Mouse (Mus musculus) heart, postnatal 10 days (tissue): ENCODE measurements around the gene Smarca2. TPM values are rescaled to one million over a fixed set of nuclear protein-coding genes. Genes with fewer than 3 reads are reported as not detected.

ENCODE experiments used
- DNase-seq, 2 experiments: peaks; one replicate each; pipeline ENCODE4 v3.0.0; 2021
- intact Hi-C: fragments of 180-260 bp; cut with DNase I; formaldehyde crosslinking; loops from one replicate; pipeline ENCODE4 v1.15.1; 2025
- total RNA-seq, 2 experiments: library from RNA; stranded (reverse); gene quantifications; 2 replicates each; pipeline ENCODE4 v1.2.3; 2021

The Smarca2 gene
- total RNA-seq, 2 experiments from 2014 or later = 69.6 to 70.0 TPM

DNA sequence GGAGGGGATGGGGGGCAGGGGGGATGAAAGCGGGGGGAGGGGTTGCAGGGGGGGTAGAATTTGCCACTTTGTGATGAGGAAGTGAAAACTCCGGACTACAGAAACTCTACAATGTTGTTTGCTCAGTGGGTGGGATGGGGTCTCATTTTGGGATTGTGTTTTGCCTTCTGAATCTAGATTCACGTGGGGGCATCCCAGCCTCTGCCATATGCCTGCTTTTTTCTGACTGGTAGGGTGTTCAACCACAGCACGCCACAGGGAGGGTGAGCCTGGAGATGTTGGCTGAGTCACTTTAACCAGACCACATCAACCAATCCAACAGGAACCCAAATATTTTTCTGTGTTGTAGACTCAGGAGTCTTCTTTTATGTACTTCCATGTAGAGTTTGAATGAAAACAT lies 77.3 kb downstream of the Smarca2 start:
- intact Hi-C loops = no loop called here
- DNase-seq = no peak

GRCm38 (mm10) chr19:26682731-26683130 lies 77.9 kb downstream of the Smarca2 start:
- no peak for DNase-seq
- intact Hi-C loops = no loop called here

DNA sequence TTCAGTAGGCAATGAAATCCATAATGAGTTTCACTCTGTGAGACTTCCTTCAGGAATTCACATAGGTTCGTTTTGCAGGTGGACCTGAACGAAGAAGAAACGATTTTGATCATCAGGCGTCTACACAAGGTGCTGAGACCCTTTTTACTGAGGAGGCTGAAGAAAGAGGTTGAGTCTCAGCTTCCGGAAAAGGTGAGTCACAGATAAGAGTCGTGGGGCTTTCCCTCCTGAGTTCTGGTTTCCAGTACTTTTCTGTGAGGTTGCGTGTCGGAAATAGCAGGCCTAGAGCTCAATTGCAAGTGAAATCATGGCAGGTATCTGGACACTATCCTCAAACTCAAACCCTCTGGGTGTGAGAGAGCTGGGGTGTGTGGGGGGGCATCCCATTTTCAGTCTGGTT lies 78.9 kb downstream of the Smarca2 start:
- intact Hi-C loops = no loop called here
- no peak for DNase-seq

DNA sequence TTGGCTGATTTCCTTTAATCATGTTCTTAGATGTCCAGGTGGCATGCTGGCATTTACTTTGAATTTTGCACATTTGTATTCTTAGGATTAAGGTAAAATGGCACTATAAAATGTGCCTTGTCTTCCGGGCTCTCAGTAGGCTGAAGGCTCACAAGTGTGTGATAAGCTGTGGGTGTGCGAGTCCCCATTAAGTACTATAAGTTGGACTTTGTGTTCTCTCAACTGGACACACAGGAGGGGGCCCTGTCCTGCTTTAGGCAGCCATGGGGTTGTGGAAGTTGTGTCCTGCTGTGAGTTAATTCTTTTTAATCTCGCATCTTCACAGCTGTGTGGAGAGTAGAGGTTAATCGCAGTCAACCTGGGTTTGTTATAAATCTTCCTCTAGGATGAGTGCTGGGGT lies 85.7 kb downstream of the Smarca2 start:
- DNase-seq = no peak
- intact Hi-C loops = no loop called here

DNA sequence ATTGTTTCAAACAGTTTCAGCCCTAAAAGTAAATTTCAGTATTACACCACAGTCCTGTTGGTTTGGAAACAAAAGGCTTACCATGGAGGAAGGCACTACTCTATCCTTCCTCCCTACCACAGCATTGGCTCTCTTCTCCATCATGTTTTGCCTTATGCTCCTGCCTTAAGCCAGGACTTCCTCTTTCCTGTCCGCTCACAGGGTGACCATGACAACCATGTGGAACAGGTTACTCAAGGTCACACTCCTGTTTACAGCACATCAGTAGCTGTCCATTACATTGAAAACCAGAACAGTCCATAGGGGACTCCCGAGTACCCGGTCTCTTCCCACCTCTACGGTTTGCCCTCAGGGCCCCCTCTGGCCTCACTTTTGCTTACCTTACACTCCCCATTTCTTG lies 92.3 kb downstream of the Smarca2 start:
- DNase-seq = no peak
- intact Hi-C loops = no loop called here

- intact Hi-C loops = no loop called here
- DNase-seq = no peak
Observed at GRCm38 (mm10) chr19:26704545-26705209, 99.8 kb downstream of the Smarca2 start.

GRCm38 (mm10) chr19:26706910-26707309 lies 102.1 kb downstream of the Smarca2 start:
- intact Hi-C loops = no loop called here
- DNase-seq = peak; percentile 38 to 45

DNA sequence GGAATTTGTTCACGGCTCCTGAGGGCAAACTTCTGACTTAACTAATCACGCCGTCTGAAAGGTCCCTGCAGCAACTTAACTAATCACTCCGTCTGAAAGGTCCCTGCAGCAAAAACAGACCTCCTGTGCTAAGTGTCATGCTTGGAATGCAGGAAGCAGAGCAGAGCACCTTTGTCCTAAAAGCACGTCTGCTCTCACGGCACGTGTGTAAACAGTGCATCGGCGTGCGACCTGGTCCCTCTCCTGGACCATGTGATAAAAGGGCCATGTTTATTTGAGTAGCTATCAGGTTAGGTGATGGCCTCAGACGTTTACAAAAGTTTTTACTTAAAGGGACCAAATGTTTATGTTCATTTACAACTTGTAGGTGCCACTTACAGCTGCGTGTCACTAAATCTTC lies 104.2 kb downstream of the Smarca2 start:
- intact Hi-C loops = no loop called here
- DNase-seq = no peak

DNA sequence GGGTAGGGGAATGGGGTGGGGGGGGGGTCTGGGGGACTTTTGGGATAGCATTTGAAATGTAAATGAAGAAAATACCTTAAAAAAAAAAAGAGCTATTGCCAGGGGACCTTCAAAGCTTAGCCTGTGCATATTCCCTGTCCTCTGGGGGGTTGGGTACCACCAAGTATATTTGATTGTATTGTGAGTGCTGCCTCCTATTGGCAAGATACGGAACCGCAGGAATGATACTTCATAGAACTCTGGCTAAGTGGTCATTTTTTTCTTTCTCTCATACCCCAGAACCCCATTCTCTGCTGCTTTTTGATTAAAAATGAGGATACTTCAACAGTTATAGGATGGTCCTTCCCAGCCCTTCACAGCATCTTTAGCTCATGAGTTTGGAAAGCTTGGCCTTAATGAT lies 106.4 kb downstream of the Smarca2 start:
- peak in 1 of 2 experiments; percentile 53 for DNase-seq
- intact Hi-C loops = no loop called here

DNA sequence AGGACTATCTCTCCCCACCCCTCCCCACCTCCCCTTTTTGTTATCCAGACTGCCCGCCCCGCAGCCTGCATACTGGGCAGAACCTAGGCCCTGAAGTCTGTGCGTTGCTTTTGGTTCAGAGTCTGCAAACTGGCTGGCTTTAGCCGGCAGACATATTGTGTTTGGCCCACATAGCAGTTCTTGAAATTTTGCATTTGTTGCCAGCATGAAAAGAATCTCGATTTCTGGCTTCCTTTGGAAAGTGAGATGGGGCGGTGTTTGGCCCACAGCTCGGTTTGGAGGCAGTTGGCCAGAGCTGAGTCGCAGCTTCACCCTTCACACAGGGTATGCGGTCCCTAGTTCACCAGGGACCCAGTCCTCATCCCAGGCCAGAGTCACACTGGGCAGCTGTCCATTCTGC lies 111.4 kb downstream of the Smarca2 start:
- DNase-seq = peak; percentile 62
- intact Hi-C loops = loop anchor here (5.0 kb wide), 2 partner anchors 109 to 711 kb away; partner anchors contain the start of genes Pum3 and Smarca2

DNA sequence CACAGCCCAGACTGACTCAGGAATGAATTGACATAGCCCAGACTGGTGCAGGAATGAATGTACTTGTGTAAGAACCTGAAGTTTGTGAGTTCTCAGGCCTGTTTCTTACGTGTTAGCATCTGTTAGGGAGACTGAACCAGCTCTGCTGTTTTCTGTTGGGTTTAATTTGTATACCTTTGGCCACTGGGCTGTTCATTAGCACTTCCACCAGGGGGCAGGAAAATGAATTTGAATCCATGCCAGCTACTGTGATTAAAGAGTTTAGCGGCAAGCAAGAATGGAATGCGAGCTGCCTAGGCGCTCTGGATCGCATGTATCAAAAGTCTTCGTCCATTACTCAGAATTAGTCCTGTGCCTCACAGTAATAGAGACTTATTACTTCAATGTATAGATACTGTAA lies 113.4 kb downstream of the Smarca2 start:
- intact Hi-C loops = loop anchor here (5.0 kb wide), 2 partner anchors 111 to 709 kb away; partner anchors contain the start of genes Pum3 and Smarca2
- DNase-seq = peak; percentile 84 to 88

DNA sequence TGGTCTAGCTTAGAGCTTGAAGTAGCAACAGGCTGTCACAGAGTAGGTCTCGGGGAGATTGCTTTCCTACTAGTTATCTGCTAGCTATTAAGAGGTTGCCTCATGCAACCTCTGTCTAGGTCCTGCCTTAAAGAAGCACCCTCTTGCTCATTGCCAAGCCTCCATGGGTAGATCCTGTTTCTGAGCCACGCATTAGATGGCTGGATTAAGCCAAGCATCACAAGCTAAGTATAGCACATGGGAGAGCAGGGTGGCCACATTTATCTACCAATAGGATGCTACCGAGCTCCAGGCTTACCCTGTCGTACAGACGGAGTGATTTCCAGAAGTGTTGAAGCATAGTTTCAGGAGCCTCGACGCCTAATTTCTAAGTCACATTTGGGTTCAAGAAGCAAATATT lies 114.3 kb downstream of the Smarca2 start:
- no peak for DNase-seq

DNA sequence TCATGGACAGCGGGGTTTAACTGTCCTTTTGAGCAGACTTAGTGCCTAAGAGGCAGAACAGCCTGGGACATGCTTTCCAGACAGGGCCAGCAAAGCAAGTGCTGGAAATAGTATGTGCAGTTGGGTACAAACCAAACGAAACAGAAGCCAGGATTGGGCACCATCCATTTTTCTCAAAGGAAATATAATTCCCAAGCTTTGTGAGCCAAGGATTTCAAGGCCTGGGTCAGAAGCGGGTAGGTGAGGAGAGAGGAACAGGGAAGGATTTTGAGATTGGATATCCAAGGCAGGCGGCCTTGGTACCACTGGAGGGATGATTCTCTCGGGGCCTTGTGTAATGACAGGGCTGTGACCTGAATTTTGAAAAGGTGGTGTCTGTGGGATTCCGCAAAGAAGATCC lies 116.9 kb downstream of the Smarca2 start:
- no peak for DNase-seq
- intact Hi-C loops = no loop called here

More for the DNA sequence above, 114.3 kb downstream of the Smarca2 start:
- intact Hi-C loops = loop anchor here (5.0 kb wide), 2 partner anchors 112 to 708 kb away; partner anchors contain the start of genes Pum3 and Smarca2

DNA sequence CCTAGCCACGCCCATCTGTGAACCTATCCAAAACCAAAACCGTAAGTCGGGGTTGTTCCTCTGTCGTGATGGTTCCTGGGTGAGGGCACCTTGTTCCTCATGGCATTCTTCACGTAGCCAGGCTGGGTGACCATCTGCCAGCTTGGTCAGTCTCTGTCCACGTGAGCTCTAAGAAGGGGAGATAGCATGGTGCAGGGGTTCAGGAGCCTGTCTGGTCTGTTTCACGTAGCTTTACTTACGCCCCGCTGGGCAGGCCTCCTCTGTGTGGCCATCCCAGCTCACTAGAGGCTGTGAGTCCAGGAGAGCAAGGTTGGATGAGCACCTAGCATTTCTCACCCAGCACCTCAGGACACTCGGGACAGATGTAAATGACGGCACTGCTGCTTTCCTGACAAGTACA lies 119.0 kb downstream of the Smarca2 start:
- intact Hi-C loops = no loop called here
- no peak for DNase-seq

DNA sequence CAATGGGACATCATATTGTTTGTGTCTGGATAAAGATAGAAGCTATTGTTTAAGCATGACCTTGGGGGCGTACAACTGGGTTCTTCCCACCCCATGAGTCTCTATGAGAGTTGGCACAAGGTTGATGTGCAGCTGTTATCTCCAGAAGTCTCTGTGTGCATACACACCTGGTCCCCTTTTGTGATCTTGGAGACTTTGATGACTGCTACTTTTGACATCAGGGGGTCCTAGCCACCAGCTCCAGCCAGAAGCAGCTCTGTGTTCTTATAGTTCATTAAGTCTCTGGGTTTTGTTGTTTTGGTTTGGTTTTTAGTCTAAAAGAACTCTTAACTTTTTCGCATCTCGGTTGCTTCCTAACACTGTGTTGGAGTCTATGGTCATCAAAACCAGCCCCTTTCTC lies 119.8 kb downstream of the Smarca2 start:
- intact Hi-C loops = no loop called here
- DNase-seq = no peak

DNA sequence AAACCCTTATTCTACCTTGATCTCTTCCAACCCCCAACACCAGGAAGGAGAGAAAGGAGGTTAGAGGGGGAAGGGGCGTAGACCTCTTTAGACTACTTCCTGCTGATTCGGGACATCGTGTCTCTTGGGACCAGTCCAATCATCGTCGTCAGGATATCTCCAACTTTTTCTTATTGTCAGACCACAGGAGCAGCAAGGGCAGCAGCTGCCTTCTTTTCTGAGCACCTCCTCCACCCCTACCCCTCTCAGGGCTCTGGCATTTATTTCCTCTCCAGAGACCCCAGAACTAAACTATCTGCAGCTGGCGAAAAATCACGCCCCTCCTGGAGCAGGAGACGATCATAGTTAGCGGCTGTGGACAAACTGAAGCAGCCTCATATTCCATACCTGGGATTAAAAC lies 122.9 kb downstream of the Smarca2 start:
- intact Hi-C loops = no loop called here

DNA sequence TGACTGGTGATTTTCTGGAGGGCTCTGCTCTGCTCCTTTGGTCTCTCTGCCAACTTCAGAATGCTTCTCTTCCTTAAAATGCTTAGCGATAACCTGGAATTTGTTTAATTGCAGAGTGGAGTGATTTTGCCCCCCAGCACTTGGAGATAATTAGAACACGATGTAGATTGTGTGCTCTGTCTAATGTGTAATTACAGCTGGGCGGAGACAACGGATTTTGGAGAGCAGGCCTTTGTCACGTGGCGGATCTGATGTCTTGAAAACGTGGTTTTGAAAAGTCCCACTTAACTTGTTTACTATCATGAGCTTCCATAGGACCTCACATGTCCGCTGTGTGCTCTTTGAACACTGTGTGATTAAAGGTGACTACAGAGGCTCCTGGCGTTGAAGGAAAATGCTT lies 125.6 kb downstream of the Smarca2 start:
- no peak for DNase-seq
- intact Hi-C loops = no loop called here

More for the DNA sequence above, 122.9 kb downstream of the Smarca2 start:
- DNase-seq = no peak

DNA sequence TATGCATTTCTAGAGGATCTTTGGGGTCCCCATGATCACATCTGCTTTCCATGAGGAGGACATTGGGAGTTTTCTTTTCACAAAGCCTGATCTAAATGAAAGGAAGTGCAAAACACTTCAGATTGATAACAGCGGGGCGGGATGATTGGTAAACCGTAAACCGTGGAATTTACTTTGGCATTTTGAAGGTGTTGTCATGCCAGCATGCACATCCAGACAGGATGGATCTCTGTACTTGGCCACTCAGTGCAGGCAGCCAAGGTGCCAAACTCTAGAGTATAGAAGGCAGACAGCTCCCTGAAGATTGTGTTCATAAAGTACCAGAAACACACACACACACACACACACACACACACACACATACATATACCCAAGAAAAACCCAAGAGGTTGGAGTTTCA lies 126.3 kb downstream of the Smarca2 start:
- intact Hi-C loops = no loop called here
- no peak for DNase-seq

DNA sequence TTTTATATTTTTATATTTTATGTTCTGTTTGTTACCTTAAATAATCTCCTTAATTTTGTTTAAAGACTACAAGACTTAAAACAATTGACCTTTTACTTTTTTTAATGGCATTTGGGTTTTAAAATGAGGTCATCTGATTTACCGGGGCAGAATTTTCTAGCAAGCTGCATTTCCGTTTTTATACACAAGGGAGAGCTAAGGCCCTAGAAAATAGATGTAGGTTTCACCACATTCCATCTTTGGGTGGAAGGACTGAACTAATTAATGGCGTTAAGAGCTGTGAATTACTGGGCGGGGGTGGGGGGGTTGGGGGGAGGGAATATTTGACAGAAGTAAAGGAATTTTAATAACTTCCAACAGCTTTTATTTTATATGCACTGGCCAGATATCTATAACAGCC lies 127.0 kb downstream of the Smarca2 start:
- intact Hi-C loops = loop anchor here (2.0 kb wide), 1 partner anchor 695 kb away; no protein-coding TSS in a partner anchor
- peak in 1 of 2 experiments; percentile 49 for DNase-seq

DNA sequence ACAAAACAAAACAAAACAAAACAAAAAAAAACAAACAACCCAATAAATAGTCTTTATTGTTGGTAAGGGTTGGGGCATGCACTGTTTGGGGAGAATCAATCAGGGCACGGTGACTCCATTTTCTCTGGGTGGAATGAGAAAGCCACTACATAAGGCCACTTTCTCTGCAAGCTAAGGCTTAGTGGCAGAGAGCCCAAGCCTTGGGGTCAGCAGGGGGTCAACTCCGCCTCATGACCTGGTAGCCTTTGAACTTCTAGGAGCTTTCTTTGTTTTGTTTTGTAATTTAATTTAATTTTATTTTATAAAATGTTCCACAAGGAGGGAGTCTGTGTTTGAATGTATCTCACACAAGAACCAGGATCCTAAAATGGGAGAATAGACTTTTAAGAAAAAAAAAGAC lies 128.2 kb downstream of the Smarca2 start:
- DNase-seq = no peak

DNA sequence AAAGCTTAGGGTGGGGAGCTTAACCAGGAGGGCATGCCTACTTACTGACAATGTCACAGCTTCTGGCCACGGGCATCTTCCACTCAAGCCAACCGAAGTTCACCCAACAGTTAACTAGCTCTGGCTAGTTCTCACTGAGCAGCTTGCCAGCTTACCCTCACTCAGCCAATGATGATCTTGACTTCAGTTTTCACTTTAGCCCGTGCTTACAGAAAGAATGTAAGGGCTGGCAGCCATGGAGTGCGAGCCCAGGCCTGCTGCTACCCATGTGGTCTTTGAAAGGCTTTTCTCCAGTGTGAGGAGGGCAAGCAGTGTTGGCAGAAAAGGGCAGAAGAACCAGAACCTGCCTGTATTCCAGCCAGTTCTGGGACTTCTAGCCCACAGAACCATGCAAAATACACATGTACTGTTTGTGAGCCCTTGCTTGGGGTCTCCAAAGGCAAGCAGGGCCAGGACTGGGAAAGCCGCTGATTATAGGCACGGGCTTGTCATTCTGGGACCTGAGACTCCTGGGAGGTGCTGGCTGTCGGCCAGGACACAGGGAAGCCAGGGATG lies 128.8 kb downstream of the Smarca2 start:
- DNase-seq = peak; percentile 32 to 43
- intact Hi-C loops = loop anchor here (2.0 kb wide), 1 partner anchor 693 kb away; no protein-coding TSS in a partner anchor

More for the DNA sequence above, 128.2 kb downstream of the Smarca2 start:
- intact Hi-C loops = loop anchor here (2.0 kb wide), 1 partner anchor 694 kb away; no protein-coding TSS in a partner anchor

DNA sequence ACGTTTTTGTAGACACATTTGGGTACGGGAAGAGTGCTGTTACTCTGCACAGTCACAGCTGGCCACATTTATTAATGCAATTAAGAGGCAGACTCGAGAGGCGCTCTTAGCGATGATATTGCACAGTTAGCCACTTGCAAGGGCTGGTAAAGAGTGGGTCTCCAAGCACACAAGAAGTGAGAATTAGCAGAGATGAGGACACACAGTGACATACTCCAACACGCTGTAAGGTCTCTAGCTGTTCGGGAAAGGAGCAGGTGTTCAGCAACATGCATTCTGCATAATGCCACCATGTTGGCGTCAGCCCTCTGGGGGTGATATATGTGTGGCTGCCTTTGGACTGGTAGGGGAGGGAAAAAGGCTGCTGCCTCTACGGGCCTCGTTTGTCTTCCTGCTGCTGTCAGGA lies 129.9 kb downstream of the Smarca2 start:
- intact Hi-C loops = no loop called here
- DNase-seq = no peak
